Mouse (Mus musculus) E14TG2a.4 (cell line): ENCODE measurements around the gene Ift74.

Experiments
- CTCF ChIP-seq: conservative IDR thresholded peaks from 2 replicates; pipeline ENCODE4 v1.5.1; 2014; ENCODE audit warnings: low read length
- NANOG ChIP-seq: IDR thresholded peaks from 2 replicates; pipeline ENCODE4 v1.6.1; 2014; ENCODE audit warnings: borderline replicate concordance, low read length, mixed read lengths

DNA sequence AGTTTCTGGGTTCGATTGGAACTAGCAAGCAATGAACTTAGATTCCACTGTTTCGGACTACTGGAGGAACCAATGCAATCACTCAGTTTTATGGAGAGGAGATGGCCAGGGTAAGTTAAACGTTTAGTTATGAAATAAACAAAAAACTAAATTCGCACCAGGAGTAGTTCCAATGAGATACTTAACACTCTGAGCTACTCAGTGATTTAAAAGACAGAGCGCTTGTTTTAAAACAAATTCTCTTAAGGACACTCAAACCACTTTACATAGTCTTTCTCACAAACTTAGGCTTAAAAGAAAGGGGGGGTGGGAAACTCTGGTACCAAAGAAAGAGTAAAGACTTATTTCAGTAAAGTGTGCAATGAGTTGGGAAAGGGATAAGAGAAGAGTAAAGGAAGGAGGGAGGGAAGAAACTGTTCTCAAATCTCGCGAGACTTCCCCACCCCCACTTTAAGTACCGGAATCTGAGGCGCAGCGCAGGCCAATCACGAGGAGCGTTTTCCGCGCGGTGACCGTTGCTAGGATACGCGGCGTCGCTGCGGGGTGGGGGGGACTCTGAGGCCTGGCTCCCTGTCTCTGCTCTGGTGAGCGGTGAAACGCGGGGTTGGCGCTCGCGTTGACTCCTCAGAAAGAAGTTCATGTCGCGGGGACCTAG is at the start of gene Ift74:
- no peak for TF ChIP-seq CTCF
- TF ChIP-seq NANOG, result no peak
